Mouse (Mus musculus) left cerebral cortex, postnatal 10 days (tissue): ENCODE data around the gene Rbbp8nl. TPM values are rescaled to one million over a fixed set of nuclear protein-coding genes. Genes with fewer than 3 reads are reported as not detected.

Experiments used
- DNase-seq, 2 experiments: peaks; one replicate each; pipeline ENCODE4 v3.0.0; 2021 to 2022; ENCODE audit warnings: low spot score in 2 of 2, mixed read lengths in 1 of 2; ENCODE audit errors: extremely low spot score in 1 of 2
- intact Hi-C: fragments of 180-260 bp; cut with DNase I; formaldehyde crosslinking; loops from one replicate; pipeline ENCODE4 v1.15.1; 2025
- microRNA-seq: library from miRNA; unstranded; fragments of <30 nt; microRNA quantifications from one replicate; pipeline ENCODE4 v1.2.0, GENCODE M21; 2022
- total RNA-seq, 2 experiments: library from RNA; stranded (reverse); gene quantifications; 2 replicates each; pipeline ENCODE4 v1.2.3; 2021

Gene Rbbp8nl
- total RNA-seq, 2 experiments from 2014 or later, result not detected

DNA sequence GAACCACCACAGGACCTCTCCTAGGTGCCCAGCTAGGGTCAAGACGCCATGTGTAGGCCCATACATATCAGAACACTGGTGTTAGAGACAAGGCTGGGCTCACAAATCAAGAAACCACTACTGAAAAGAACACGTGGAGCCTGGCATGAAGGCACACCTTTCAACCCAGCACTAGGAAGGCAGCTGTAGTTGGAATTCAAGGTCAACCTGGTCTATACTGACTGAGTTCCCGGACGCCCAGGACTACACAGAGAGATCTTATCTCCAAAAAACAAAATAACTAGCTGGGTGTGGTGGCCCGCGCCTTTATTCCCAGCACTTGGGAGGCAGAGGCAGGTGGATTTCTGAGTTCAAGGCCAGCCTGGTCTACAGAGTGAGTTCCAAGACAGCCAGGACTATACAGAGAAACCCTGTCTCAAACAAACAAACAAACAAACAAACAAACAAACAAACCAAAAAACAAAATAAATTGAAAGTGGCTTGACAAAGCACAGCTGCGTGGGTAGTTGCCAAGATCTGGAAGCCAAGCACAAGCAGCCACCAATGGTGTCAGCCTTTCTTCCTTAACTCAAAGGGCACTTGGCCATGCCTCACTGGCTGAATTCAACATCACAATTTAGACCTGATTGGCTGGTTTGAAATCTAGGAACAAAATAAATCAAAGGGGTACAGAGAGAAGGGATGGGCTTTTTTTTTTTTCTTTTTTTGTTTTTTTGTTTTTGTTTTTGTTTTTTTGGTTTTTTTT, 51.9 kb downstream of the Rbbp8nl start:
- DNase-seq, result no peak

DNA sequence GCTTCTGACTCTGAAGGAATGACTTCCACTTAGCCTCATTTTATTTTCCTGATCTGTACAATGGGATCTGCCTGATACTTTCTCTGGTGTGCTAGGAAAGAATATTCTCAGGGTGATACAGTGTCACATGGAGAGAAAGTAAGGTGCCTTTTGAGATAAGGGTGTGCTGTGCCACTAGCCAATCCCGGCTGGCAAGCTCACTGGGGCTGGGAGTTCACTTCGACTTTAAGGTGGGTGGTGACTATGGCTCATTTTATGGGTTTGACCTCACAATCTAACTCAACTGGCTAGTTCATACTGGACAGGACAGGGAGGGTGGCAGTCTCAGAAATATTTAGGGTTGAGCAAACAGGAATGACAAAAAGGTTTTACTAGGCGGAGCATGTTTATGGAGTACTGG, 52.7 kb downstream of the Rbbp8nl start:
- intact Hi-C loops, result no loop called here
- DNase-seq, result no peak

More for the DNA sequence above, 51.9 kb downstream of the Rbbp8nl start:
- intact Hi-C loops, result no loop called here

DNA sequence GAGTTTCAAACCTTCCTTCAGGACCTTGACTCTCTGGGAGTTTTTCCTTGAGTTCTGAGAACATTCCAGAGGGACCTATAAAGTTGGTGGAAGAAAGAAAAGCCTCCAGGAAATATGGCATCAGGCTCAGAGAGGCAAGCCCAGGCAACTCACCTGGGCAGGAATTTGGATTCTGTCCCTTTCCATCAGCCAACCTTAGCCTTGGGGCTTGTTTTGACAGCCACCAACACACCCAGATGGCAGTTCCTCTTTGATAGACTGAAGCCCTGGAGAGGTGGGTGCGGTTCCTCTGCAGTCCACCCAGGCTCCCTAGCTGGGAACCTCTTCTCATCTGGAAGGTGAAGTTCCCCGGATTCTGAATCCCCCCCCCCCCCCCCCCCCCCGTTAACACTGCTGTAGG, 53.2 kb downstream of the Rbbp8nl start:
- intact Hi-C loops, result no loop called here
- DNase-seq, result no peak

DNA sequence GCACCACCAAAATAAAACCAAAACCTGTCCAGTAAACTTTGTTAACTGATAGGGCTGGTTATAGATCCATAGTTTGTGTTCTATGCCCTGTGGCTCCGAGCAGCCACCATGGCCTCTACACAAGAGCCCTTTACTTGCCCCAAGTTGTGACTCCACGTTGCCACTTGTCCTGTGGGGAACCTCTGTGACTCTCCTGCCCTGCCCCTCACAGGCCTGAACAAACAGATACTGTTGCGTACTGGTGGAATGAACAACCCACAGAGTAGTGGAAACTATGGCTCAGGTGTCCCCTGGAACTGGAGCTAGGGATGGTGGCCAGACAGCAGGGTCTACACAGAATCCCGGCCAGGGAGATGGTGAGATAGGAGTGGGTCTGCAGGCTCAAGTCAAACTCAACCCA, 53.9 kb downstream of the Rbbp8nl start:
- no peak for DNase-seq
- intact Hi-C loops, result no loop called here

DNA sequence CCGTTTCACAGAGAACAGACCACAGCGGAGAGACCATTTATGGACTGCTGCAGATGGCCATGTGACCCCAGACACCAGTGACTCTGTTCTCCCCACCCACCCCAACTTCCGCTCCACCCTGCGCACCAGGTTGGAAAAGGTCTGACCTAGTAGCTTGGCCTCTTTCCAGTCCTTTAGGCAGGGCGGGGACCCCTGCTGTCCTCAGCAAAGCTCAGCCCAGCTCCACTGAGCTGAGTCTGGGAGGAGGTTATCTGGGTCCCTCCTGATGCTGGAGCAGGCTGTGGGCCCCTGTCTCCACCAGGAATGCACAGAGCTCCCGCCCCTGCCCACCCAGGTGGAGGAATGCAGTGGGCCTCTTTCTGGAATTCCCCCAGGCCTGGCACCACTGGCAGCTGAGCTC, 54.7 kb downstream of the Rbbp8nl start:
- DNase-seq, result peak in 1 of 2 experiments; percentile 77
- intact Hi-C loops, result no loop called here

DNA sequence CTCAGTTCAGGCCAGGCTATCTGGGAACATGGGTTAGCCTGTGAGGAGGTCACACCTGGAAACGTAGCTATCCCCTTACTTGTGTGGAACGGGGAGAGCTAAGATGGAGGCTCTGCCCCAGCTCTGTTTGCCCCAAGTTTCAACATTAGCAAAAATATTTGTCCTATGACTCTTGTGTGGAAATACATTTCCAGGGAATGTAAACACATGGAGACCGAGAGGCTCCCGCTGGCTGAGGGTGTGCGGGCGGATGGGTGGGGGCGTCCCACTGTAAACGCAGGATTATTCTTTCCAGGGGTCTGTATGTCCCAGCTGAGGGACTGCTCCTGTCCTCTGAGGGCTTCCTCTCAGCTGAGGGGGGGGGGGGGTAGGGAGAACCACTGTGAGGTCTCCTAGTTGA, 55.3 kb downstream of the Rbbp8nl start:
- intact Hi-C loops, result no loop called here

DNA sequence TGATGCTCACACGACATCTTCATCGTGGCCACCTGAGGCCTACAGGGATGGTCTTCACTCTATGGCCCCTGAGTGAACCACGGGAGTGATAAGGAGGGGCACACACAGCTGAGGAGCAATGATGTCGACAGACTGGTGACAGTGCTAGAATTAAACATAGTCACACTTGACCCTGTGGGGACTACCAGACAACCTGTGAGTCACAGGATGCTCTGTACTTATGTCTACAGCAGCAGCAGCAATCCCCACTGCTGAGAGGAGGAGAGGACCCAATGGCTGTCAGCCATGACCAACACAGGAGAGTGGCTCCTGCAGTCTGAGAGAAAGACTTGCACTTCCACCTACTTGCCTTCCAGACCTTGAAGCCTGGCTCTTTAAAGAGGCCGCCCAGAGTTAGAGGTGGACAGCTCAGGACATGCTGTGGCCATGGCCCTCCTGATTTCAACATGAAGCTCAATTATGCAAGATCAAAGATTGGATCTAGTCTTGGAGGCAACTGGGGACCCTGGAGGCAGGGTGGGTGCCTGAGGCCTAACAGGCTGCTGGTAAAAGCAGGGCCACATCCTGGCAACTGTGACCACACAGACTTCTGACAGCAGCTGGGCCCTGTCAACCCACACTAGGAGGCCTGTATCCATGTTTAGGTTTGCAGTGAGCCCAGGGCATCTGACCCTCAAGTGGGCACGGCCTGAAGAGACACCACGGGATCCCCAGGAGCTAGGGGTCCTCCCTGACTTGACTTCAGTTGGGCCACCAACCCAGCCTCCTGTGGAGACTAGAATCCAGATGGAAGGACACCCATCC, 56.4 kb downstream of the Rbbp8nl start:
- DNase-seq, result no peak
- intact Hi-C loops, result no loop called here

More for the DNA sequence above, 55.3 kb downstream of the Rbbp8nl start:
- no peak for DNase-seq

DNA sequence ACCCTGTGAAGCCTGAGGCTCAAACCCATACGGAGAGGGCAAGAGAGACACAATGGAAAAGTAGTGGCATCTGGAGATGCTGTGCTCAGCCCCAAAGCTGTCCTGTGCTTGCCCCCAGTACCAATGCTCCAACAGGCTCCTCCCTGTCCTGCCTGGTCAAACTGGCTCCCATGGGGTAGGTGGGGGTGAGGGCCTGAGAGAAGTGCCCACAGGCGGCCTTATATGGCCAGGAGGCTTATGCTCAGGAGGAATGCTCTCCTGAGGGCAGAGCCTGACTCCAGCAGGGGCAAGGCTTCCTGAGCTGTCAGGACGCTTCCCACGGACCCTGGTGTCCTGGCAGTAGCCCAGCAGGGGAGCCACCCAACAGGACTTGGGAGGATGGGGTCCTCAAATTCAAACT, 59.2 kb downstream of the Rbbp8nl start:
- intact Hi-C loops, result no loop called here
- peak in 1 of 2 experiments; percentile 35 for DNase-seq

DNA sequence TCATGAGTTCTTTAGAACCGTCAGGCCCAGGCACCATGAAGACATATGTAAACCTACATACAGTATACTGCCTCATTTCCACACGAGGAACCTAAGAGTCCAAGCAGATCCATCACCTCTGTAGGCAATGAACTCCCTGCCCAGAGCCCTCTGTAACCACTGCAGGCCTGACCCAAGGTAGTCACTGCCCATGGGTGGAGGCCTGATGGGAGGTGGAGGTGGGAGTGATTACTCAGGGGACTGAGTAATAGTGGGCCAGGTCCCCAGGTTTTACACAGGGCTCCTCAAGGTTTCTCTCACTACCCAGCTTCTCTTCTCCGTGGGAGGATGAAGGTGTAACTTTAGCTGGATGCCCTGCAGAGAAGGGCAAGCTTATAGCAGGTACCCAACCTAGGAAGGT, 60.5 kb downstream of the Rbbp8nl start:
- intact Hi-C loops, result no loop called here
- DNase-seq, result no peak

DNA sequence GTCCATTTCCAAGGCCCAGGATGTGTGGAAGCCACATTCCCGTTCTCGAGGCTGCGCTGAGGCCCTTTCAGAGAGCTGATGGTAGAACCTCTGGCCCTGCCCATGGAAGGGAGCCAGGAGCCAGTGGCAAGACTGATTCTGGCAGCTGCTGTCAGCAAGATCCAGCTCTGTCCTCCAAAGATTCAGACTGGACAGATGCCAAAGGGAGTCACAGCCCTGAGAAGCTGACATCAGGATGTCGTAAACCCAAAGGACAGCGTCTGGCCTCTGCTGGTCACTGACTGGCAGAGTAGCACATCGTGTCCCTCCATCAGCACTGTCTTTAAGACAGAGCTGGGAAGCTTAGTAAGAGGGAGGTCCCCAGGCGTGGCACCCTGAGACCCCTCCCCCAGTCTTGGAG, 61.1 kb downstream of the Rbbp8nl start:
- intact Hi-C loops, result no loop called here
- peak in 1 of 2 experiments; percentile 43 for DNase-seq

DNA sequence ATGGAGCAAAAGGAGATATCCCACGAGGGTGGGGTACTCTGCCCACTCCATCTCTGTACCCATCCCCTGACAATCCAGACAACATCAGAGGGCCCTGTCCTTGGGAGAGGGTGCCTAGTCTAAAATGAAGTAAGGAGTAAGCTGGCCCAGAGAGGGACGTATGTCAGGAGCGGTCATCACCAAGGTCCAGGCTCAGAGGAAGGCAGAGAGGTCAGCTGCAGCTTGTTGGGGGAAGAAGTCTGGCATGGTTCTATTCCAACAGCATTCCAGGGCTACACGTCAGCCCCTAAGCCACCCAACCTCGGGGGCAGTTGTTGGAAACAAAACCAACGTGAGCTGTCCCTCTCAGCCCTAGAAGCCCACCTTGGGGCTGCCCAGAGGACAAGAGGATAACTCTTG, 61.6 kb downstream of the Rbbp8nl start:
- no peak for DNase-seq
- intact Hi-C loops, result no loop called here

Small RNA genes lying within 50 kb of the gene (microRNA-seq; reads per million reads assigned to microRNA genes)
- not detected for gene Mir3091

Other genes with a start within 250 kb of the Rbbp8nl start
- 100 to 1,000 TPM; 214 to 221 TPM for gene Psma7, start 247.4 kb downstream of the Rbbp8nl start, total RNA-seq
- gene Ss18l1, start 247.4 kb downstream of the Rbbp8nl start, total RNA-seq, result 10 to 100 TPM; 35.8 to 37.3 TPM
- 10 to 100 TPM; 16.2 to 17.5 TPM for gene Mtg2, start 219.3 kb downstream of the Rbbp8nl start, total RNA-seq
- 10 to 100 TPM; 35.9 to 42.1 TPM for gene Hrh3, start 185.4 kb downstream of the Rbbp8nl start, total RNA-seq
- 10 to 100 TPM; 54.1 to 58.4 TPM for gene Osbpl2, start 170.6 kb downstream of the Rbbp8nl start, total RNA-seq
- gene Adrm1, start 118.4 kb downstream of the Rbbp8nl start, total RNA-seq, result 100 to 1,000 TPM; 111 to 112 TPM
- gene Lama5, start 64.0 kb downstream of the Rbbp8nl start, total RNA-seq, result 1 to 10 TPM; 7.1 to 9.4 TPM
- gene Rps21, start 32.5 kb downstream of the Rbbp8nl start, total RNA-seq, result 100 to 1,000 TPM; 551 to 611 TPM
- gene Cables2, start 16.4 kb downstream of the Rbbp8nl start, total RNA-seq, result 10 to 100 TPM; 37.6 TPM
- gene Gata5, start 44.8 kb upstream of the Rbbp8nl start, total RNA-seq, result not detected
- gene Slco4a1, start 166.4 kb upstream of the Rbbp8nl start, total RNA-seq, result 1 to 10 TPM; 1.5 TPM
- gene Ntsr1, start 210.1 kb upstream of the Rbbp8nl start, total RNA-seq, result 10 to 100 TPM; 27.3 to 29.2 TPM